Mouse (Mus musculus) CH12.LX (cell line): Measurements from ENCODE around the gene Atf1. TPM values are rescaled to one million over a fixed set of nuclear protein-coding genes. Genes with fewer than 3 reads are reported as not detected.

Source experiments
- DNase-seq: peaks from one replicate; pipeline ENCODE4 v3.0.0-alpha.2; 2013; ENCODE audit errors: extremely low read depth
- H3K27ac ChIP-seq: 2 replicates; pipeline ENCODE4 v1.5.1; 2012; ENCODE audit warnings: low read depth, mild to moderate bottlenecking, control low read depth, moderate library complexity; ENCODE audit not compliant: insufficient read depth
- H3K27me3 ChIP-seq: replicated peaks from 2 replicates; pipeline ENCODE3; 2012; ENCODE audit warnings: inconsistent platforms
- H3K36me3 ChIP-seq, 2 experiments: replicated peaks in 1 of 2; 2 replicates each; pipeline versions ENCODE3 to v1.6.1; 2012; ENCODE audit warnings: inconsistent platforms in 1 of 2, low read length in 1 of 2, mild to moderate bottlenecking in 1 of 2, mixed read lengths in 1 of 2, moderate library complexity in 1 of 2; ENCODE audit not compliant: control insufficient read depth in 1 of 2, insufficient read depth in 1 of 2
- H3K4me1 ChIP-seq, 2 experiments: 2 replicates each; pipeline ENCODE4 v1.6.1; 2012; ENCODE audit warnings: inconsistent platforms in 1 of 2, moderate library complexity in 1 of 2; ENCODE audit not compliant: insufficient read depth in 2 of 2, control insufficient read depth in 1 of 2
- H3K4me2 ChIP-seq: 2 replicates; pipeline ENCODE4 v1.6.1; 2012; ENCODE audit warnings: low read depth, mild to moderate bottlenecking, control low read depth; ENCODE audit not compliant: poor library complexity, insufficient read depth, severe bottlenecking
- H3K4me3 ChIP-seq, 3 experiments: fragments of 150-350 bp in 1 of 3; sonication (generic) in 1 of 3; replicated peaks in 1 of 3; 2 replicates each; pipeline versions ENCODE3 to v1.5.1; 2011 to 2012; ENCODE audit warnings: low read depth in 2 of 3, low read length in 2 of 3, mild to moderate bottlenecking in 2 of 3, moderate library complexity in 2 of 3, control low read depth in 1 of 3, improper control_type of control experiment in 1 of 3, inconsistent platforms in 1 of 3, mixed read lengths in 1 of 3; ENCODE audit not compliant: poor library complexity in 1 of 3
- H3K79me2 ChIP-seq: replicated peaks from 2 replicates; pipeline ENCODE4 v1.6.1; 2012; ENCODE audit warnings: mild to moderate bottlenecking, moderate library complexity; ENCODE audit not compliant: control insufficient read depth, poor library complexity, insufficient read depth, severe bottlenecking; ENCODE audit errors: extremely low read depth
- H3K9ac ChIP-seq: 2 replicates; pipeline ENCODE4 v1.6.1; 2012; ENCODE audit warnings: low read depth, mild to moderate bottlenecking, control low read depth, moderate library complexity; ENCODE audit not compliant: insufficient read depth
- H3K9me3 ChIP-seq: replicated peaks from 2 replicates; pipeline ENCODE3; 2012; ENCODE audit warnings: low read length, inconsistent platforms, mixed read lengths
- BHLHE40 ChIP-seq: IDR thresholded peaks from 2 replicates; pipeline ENCODE4 v1.6.1; 2011; ENCODE audit warnings: mild to moderate bottlenecking, low read depth, low read length, improper control_type of control experiment
- CHD1 ChIP-seq: IDR thresholded peaks from 2 replicates; pipeline ENCODE4 v1.6.1; 2012; ENCODE audit warnings: low read depth, low read length, improper control_type of control experiment, inconsistent platforms
- CHD2 ChIP-seq: IDR thresholded peaks from 2 replicates; pipeline ENCODE4 v1.6.1; 2011; ENCODE audit warnings: low read length, improper control_type of control experiment
- CTCF ChIP-seq, 2 experiments: IDR thresholded peaks in 1 of 2; conservative IDR thresholded peaks in 1 of 2; 2 replicates each; pipeline ENCODE4 v1.5.1; 2011 to 2012; ENCODE audit warnings: low read depth in 2 of 2, low read length in 2 of 2, improper control_type of control experiment in 1 of 2, inconsistent platforms in 1 of 2, mild to moderate bottlenecking in 1 of 2, moderate library complexity in 1 of 2
- E2F4 ChIP-seq: IDR thresholded peaks from 2 replicates; pipeline ENCODE4 v1.6.1; 2011; ENCODE audit warnings: low read depth, low read length, improper control_type of control experiment; ENCODE audit not compliant: insufficient replicate concordance
- ELF1 ChIP-seq: IDR thresholded peaks from 2 replicates; pipeline ENCODE4 v1.6.1; 2014; ENCODE audit warnings: low read depth, mild to moderate bottlenecking, inconsistent platforms, low read length, improper control_type of control experiment
- EP300 ChIP-seq: IDR thresholded peaks from 2 replicates; pipeline ENCODE4 v1.6.1; 2011; ENCODE audit warnings: low read length, improper control_type of control experiment
- ETS1 ChIP-seq: conservative IDR thresholded peaks from 2 replicates; pipeline ENCODE4 v1.6.1; 2012; ENCODE audit warnings: low read depth, mild to moderate bottlenecking, inconsistent platforms, low read length, improper control_type of control experiment, moderate library complexity
- GABPA ChIP-seq: IDR thresholded peaks from 2 replicates; pipeline ENCODE4 v1.6.1; 2012; ENCODE audit warnings: low read depth, low read length, improper control_type of control experiment, inconsistent platforms; ENCODE audit not compliant: insufficient replicate concordance
- HCFC1 ChIP-seq: IDR thresholded peaks from 2 replicates; pipeline ENCODE4 v1.6.1; 2012; ENCODE audit warnings: low read depth, mild to moderate bottlenecking, inconsistent platforms, low read length, improper control_type of control experiment
- IRF4 ChIP-seq: IDR thresholded peaks from 2 replicates; pipeline ENCODE4 v1.6.1; 2014; ENCODE audit warnings: low read depth, mild to moderate bottlenecking, inconsistent platforms, low read length, improper control_type of control experiment
- JUN ChIP-seq: IDR thresholded peaks from 2 replicates; pipeline ENCODE4 v1.6.1; 2011; ENCODE audit warnings: low read depth, mild to moderate bottlenecking, low read length, improper control_type of control experiment, moderate library complexity; ENCODE audit not compliant: insufficient read depth
- JUND ChIP-seq: conservative IDR thresholded peaks from 2 replicates; pipeline ENCODE4 v1.6.1; 2011; ENCODE audit warnings: low read depth, low read length, improper control_type of control experiment
- KAT2A ChIP-seq: IDR thresholded peaks from 2 replicates; pipeline ENCODE4 v1.6.1; 2012; ENCODE audit warnings: low read length, improper control_type of control experiment, inconsistent platforms; ENCODE audit not compliant: insufficient replicate concordance
- MAFK ChIP-seq: IDR thresholded peaks from 2 replicates; pipeline ENCODE4 v1.6.1; 2011; ENCODE audit warnings: low read length, improper control_type of control experiment; ENCODE audit not compliant: insufficient replicate concordance
- MAX ChIP-seq: IDR thresholded peaks from 2 replicates; pipeline ENCODE4 v1.6.1; 2011; ENCODE audit warnings: low read length, improper control_type of control experiment
- MAZ ChIP-seq: IDR thresholded peaks from 2 replicates; pipeline ENCODE4 v1.6.1; 2012; ENCODE audit warnings: low read depth, mild to moderate bottlenecking, inconsistent platforms, low read length, improper control_type of control experiment, moderate library complexity
- MEF2A ChIP-seq: IDR thresholded peaks from 2 replicates; pipeline ENCODE4 v1.6.1; 2014; ENCODE audit warnings: low read depth, mild to moderate bottlenecking, inconsistent platforms, low read length, improper control_type of control experiment, borderline replicate concordance
- MXI1 ChIP-seq: IDR thresholded peaks from 2 replicates; pipeline ENCODE4 v1.6.1; 2011; ENCODE audit warnings: mild to moderate bottlenecking, low read depth, low read length, improper control_type of control experiment
- MYC ChIP-seq: IDR thresholded peaks from 2 replicates; pipeline ENCODE4 v1.6.1; 2011; ENCODE audit warnings: low read depth, mild to moderate bottlenecking, improper control_type of control experiment, low read length
- NELFE ChIP-seq: IDR thresholded peaks from 2 replicates; pipeline ENCODE4 v1.6.1; 2011; ENCODE audit warnings: low read depth, low read length, improper control_type of control experiment
- NRF1 ChIP-seq: IDR thresholded peaks from 2 replicates; pipeline ENCODE4 v1.6.1; 2014; ENCODE audit warnings: low read depth, mild to moderate bottlenecking, inconsistent platforms, low read length, improper control_type of control experiment, moderate library complexity
- PAX5 ChIP-seq: IDR thresholded peaks from 2 replicates; pipeline ENCODE4 v1.6.1; 2012; ENCODE audit warnings: low read length, inconsistent platforms, mixed read lengths
- POLR2A ChIP-seq: IDR thresholded peaks from 2 replicates; pipeline ENCODE4 v1.6.1; 2011; ENCODE audit warnings: low read depth, mild to moderate bottlenecking, improper control_type of control experiment, low read length
- POLR2AphosphoS2 ChIP-seq: IDR thresholded peaks from 2 replicates; pipeline ENCODE4 v1.6.1; 2011; ENCODE audit warnings: low read depth, low read length, improper control_type of control experiment
- RAD21 ChIP-seq: IDR thresholded peaks from 2 replicates; pipeline ENCODE4 v1.6.1; 2011; ENCODE audit warnings: low read depth, mild to moderate bottlenecking, low read length, improper control_type of control experiment, moderate library complexity
- RCOR1 ChIP-seq: conservative IDR thresholded peaks from 2 replicates; pipeline ENCODE4 v1.6.1; 2012; ENCODE audit warnings: low read depth, mild to moderate bottlenecking, inconsistent platforms, low read length, improper control_type of control experiment
- SIN3A ChIP-seq: IDR thresholded peaks from 2 replicates; pipeline ENCODE4 v1.6.1; 2012; ENCODE audit warnings: low read length, improper control_type of control experiment, inconsistent platforms
- SMC3 ChIP-seq: IDR thresholded peaks from 2 replicates; pipeline ENCODE4 v1.6.1; 2011; ENCODE audit warnings: low read depth, low read length, improper control_type of control experiment
- TBP ChIP-seq: conservative IDR thresholded peaks from 2 replicates; pipeline ENCODE4 v1.6.1; 2011; ENCODE audit warnings: low read depth, low read length, improper control_type of control experiment
- TCF12 ChIP-seq: IDR thresholded peaks from 2 replicates; pipeline ENCODE4 v1.6.1; 2014; ENCODE audit warnings: low read depth, mild to moderate bottlenecking, inconsistent platforms, low read length, improper control_type of control experiment
- UBTF ChIP-seq: IDR thresholded peaks from 2 replicates; pipeline ENCODE4 v1.6.1; 2012; ENCODE audit warnings: low read depth, mild to moderate bottlenecking, inconsistent platforms, low read length, improper control_type of control experiment, moderate library complexity
- USF1 ChIP-seq: IDR thresholded peaks from 2 replicates; pipeline ENCODE4 v1.6.1; 2014; ENCODE audit warnings: low read depth, mild to moderate bottlenecking, inconsistent platforms, low read length, improper control_type of control experiment
- USF2 ChIP-seq: conservative IDR thresholded peaks from 2 replicates; pipeline ENCODE4 v1.6.1; 2011; ENCODE audit warnings: low read depth, low read length, improper control_type of control experiment
- ZC3H11A ChIP-seq: IDR thresholded peaks from 2 replicates; pipeline ENCODE4 v1.6.1; 2012; ENCODE audit warnings: low read depth, mild to moderate bottlenecking, inconsistent platforms, low read length, improper control_type of control experiment
- ZKSCAN1 ChIP-seq: IDR thresholded peaks from 2 replicates; pipeline ENCODE4 v1.6.1; 2012; ENCODE audit warnings: low read depth, inconsistent platforms, low read length, improper control_type of control experiment, borderline replicate concordance
- ZMIZ1 ChIP-seq: IDR thresholded peaks from 2 replicates; pipeline ENCODE4 v1.6.1; 2012; ENCODE audit warnings: low read depth, mild to moderate bottlenecking, inconsistent platforms, low read length, improper control_type of control experiment
- ZNF384 ChIP-seq: IDR thresholded peaks from 2 replicates; pipeline ENCODE4 v1.6.1; 2012; ENCODE audit warnings: low read depth, low read length, improper control_type of control experiment, inconsistent platforms
- dilution Hi-C: fragments of 300-500 bp; cut with MboI; formaldehyde crosslinking; loops from 2 replicates; pipeline ENCODE4 v1.14.3; 2020; ENCODE audit warnings: low sequenced_read_pairs; ENCODE audit not compliant: extremely low pct_unique_long_range_greater_than_20kb, extremely low pct_ligation_motif_present
- in situ Hi-C: fragments of 300-500 bp; cut with MboI; formaldehyde crosslinking; loops from 3 replicates; pipeline ENCODE4 v1.14.3; 2019; ENCODE audit warnings: low sequenced_read_pairs, low pct_ligation_motif_present, low pct_unique_long_range_greater_than_20kb, mixed read lengths
- polyA plus RNA-seq: library from polyadenylated mRNA; unstranded; fragments of >175 nt; gene quantifications from 2 replicates; pipeline ENCODE4 v1.2.1, GENCODE M21; 2012; ENCODE audit warnings: low read depth; ENCODE audit not compliant: insufficient read length
- total RNA-seq, 2 experiments: library from RNA; depleted of rRNA; stranded (reverse); fragments of 300-350 nt in 1 of 2; fragments of >200 nt in 1 of 2; gene quantifications; 2 replicates each; pipeline ENCODE4 v1.2.3; 2012 to 2014

Atf1 gene
- total and polyA plus RNA-seq, 3 experiments: 28.2 to 133 (median 51.1) TPM

DNA sequence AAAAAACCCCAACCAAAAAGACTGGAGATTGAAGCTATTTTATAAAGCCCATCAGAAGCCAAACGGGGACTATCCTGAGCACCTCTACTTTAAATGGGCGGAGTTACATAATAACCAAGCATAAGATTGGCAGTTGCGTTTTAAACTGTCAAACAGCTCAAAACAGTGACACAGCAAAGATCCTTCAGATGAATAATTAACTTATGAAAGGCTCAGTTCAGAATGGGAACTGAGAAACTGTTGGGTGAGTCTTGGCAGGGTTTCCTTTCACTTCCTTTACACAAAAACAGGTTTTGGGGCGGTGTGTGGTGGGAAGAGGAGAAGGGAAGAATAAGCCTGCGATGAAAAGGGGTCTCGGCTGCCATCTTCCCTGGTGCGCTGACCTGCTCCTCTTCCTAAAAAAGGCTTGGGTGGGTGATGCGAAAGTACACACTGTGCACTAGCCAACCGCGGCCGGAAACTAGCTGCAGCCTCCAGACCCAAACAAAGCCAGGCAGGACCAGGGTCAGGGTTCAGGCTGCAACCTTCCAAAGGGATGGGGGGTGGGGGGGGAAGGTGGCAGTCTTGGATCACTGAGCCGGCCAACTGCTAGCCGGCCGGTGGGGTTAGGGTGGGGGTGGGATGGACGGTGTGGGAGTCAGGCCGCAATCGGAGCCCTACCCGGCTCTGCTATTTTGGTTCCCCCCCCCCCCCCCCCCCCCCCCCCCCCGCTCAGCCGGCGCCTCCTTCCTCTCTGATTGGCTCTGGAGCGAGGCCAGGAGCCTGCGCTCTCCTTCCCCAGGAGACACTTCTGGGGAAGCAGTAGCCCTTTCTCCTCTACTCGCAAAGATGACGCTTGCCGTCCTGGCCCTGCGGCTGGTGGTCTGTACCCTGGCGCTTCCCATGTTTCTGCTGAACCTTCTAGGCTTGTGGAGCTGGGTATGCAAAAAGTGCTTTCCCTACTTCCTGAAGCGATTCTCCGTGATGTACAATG is 76.7 kb downstream of the Atf1 start, which contains the start of gene Mettl7a1:
Gene Mettl7a1 (plus strand): TSS at position 122 of the 973 bp plus-strand sequence.
- peak; percentile 62; the same call in 1 of the 2 replicates for TF ChIP-seq NELFE
- no peak for TF ChIP-seq ZNF384
- TF ChIP-seq JUN: 0 out of 2 replicates have a peak, but pooled peaks have one; percentile 18
- TF ChIP-seq MAZ: 0 out of 2 replicates have a peak, but pooled peaks have one; percentile 7
- TF ChIP-seq ZC3H11A: no peak
- TF ChIP-seq CHD2: no peak; the same call in 1 of the 2 replicates
- peak; percentile 44; the same call in 1 of the 2 replicates for TF ChIP-seq ELF1
- no peak for TF ChIP-seq USF1
- no peak; the same call in 1 of the 2 replicates for TF ChIP-seq MXI1
- no peak; the same call in 1 of the 2 replicates for TF ChIP-seq HCFC1
- peak; percentile 58 for TF ChIP-seq BHLHE40
- TF ChIP-seq ETS1: peak; percentile 90
- TF ChIP-seq TBP: peak; percentile 79
- TF ChIP-seq PAX5: no peak
- peak; percentile 95 for TF ChIP-seq EP300
- no peak for TF ChIP-seq UBTF
- no peak for TF ChIP-seq USF2
- TF ChIP-seq MAFK: peak; percentile 94
- no peak for TF ChIP-seq MYC
- no peak for TF ChIP-seq SMC3
- no peak for TF ChIP-seq KAT2A
- no peak for TF ChIP-seq E2F4
- peak; percentile 76 for TF ChIP-seq SIN3A
- TF ChIP-seq MAX: no peak; the same call in 1 of the 2 replicates
- TF ChIP-seq ZKSCAN1: no peak
- TF ChIP-seq JUND: no peak
- no peak for TF ChIP-seq CTCF (conservative IDR thresholded peaks at IDR 0.05 in 1 of 2, IDR thresholded peaks at IDR 0.05 in 1 of 2; ENCODE audit: low read depth in 2 of 2, low read length in 2 of 2)
- peak; percentile 67 for TF ChIP-seq POLR2A
- no peak; the same call in 1 of the 2 replicates for TF ChIP-seq ZMIZ1
- peak; percentile 57; the same call in 1 of the 2 replicates for TF ChIP-seq TCF12
- TF ChIP-seq RAD21: no peak
- no peak for TF ChIP-seq POLR2AphosphoS2
- no peak for TF ChIP-seq GABPA
- TF ChIP-seq CHD1: no peak
- TF ChIP-seq RCOR1: no peak; the same call in 1 of the 2 replicates
- peak; percentile 95 for TF ChIP-seq IRF4
- peak; percentile 67 for TF ChIP-seq NRF1
- peak; percentile 67 for TF ChIP-seq MEF2A
- TF ChIP-seq, all 38 proteins: peak for 15
- DNase-seq: peak; percentile 93
- Histone ChIP-seq H3K27me3 (no peaks in the 10 kb centered on the region), H3K9me3 (no peaks in the 10 kb centered on the region), H3K36me3 (no peaks in the 10 kb centered on the region), H3K9ac (peak within 1 kb of the TSS; percentile 86), H3K4me3 (peak within 1 kb of the TSS; percentile 57 to 60 (median 59)), H3K4me1 (peaks cover 11 to 51% of the 10 kb centered on the region in 2 experiments), H3K27ac (peak within 1 kb of the TSS; percentile 87), H3K4me2 (peak within 1 kb of the TSS; percentile 90), H3K79me2 (no peaks in the 10 kb centered on the region)
- in situ Hi-C loops (no loop called here), dilution Hi-C loops (no loop called here)
